Mouse (Mus musculus): ENCODE measurements around the gene Olfr1188. TPM values are rescaled to one million over a fixed set of nuclear protein-coding genes. Genes with fewer than 3 reads are reported as not detected.

The Olfr1188 gene
- not detected for total RNA-seq (2023)

GRCm38 (mm10) chr2:88556635-88557034 is at the start of gene Olfr1188:
Gene Olfr1188 (plus strand): TSS chr2:88556935.

GRCm38 (mm10) chr2:88518251-88518650 is 38.5 kb upstream of the Olfr1188 start, which contains the start of gene Olfr1186:
Gene Olfr1186 (plus strand): TSS chr2:88518551.

GRCm38 (mm10) chr2:88586154-88586553 is 29.4 kb downstream of the Olfr1188 start, which contains the start of gene Olfr1189:
Gene Olfr1189 (plus strand): TSS chr2:88586454.

Other genes starting within 250 kb of the Olfr1188 start
- gene Olfr1174-ps, start 241.8 kb upstream of the Olfr1188 start, total RNA-seq (2023), result not detected
- not detected for gene Olfr1175-ps, start 229.7 kb upstream of the Olfr1188 start, total RNA-seq (2023)
- gene Olfr1176, start 220.2 kb upstream of the Olfr1188 start, total RNA-seq (2023), result not detected
- not detected for gene Olfr1177-ps, start 210.4 kb upstream of the Olfr1188 start, total RNA-seq (2023)
- not detected for gene Olfr1178, start 169.9 kb upstream of the Olfr1188 start, total RNA-seq (2023)
- gene Olfr1179, start 150.5 kb upstream of the Olfr1188 start, total RNA-seq (2023), result not detected
- gene Olfr1180, start 137.8 kb upstream of the Olfr1188 start, total RNA-seq (2023), result not detected
- not detected for gene Olfr1181, start 130.8 kb upstream of the Olfr1188 start, total RNA-seq (2023)
- gene Gm13757, start 107.8 kb upstream of the Olfr1188 start, total RNA-seq (2023), result not detected
- gene Olfr1183, start 102.1 kb upstream of the Olfr1188 start, total RNA-seq (2023), result not detected
- gene Olfr1184, start 73.3 kb upstream of the Olfr1188 start, total RNA-seq (2023), result not detected
- not detected for gene Olfr1185-ps1, start 63.6 kb upstream of the Olfr1188 start, total RNA-seq (2023)
- gene Olfr1186, start 38.4 kb upstream of the Olfr1188 start, total RNA-seq (2023), result not detected
- gene Olfr1189, start 29.5 kb downstream of the Olfr1188 start, total RNA-seq (2023), result not detected
- under 1 TPM in 1 of 2 experiments, not detected in 1; 0.09 TPM for gene Olfr1191-ps1, start 83.6 kb downstream of the Olfr1188 start, total RNA-seq (2023)
- gene Olfr1192-ps1, start 91.6 kb downstream of the Olfr1188 start, total RNA-seq (2023), result not detected
- gene Olfr1193, start 118.7 kb downstream of the Olfr1188 start, total RNA-seq (2023), result not detected
- gene Olfr1195, start 132.3 kb downstream of the Olfr1188 start, total RNA-seq (2023), result not detected
- not detected for gene Olfr1196, start 147.7 kb downstream of the Olfr1188 start, total RNA-seq (2023)
- gene Olfr1197, start 175.4 kb downstream of the Olfr1188 start, total RNA-seq (2023), result not detected
- gene Olfr1198, start 194.4 kb downstream of the Olfr1188 start, total RNA-seq (2023), result not detected
- not detected for gene Olfr1199, start 203.5 kb downstream of the Olfr1188 start, total RNA-seq (2023)
- gene Olfr1200, start 213.6 kb downstream of the Olfr1188 start, total RNA-seq (2023), result not detected
- gene Olfr1201, start 236.1 kb downstream of the Olfr1188 start, total RNA-seq (2023), result not detected

Data from neutrophil, adult 59 days (primary cell).